Mouse (Mus musculus) G1E (cell line): ENCODE data around the gene Psme2.

Experiments
- CTCF ChIP-seq: IDR thresholded peaks from 2 replicates; pipeline ENCODE4 v1.5.1; 2012; ENCODE audit warnings: low read depth, low read length, inconsistent platforms, mixed read lengths
- GATA1 ChIP-seq: IDR thresholded peaks from 2 replicates; pipeline ENCODE4 v1.6.1; 2012; ENCODE audit warnings: borderline replicate concordance, low read length, inconsistent platforms, mixed read lengths
- GATA2 ChIP-seq: IDR thresholded peaks from 2 replicates; pipeline ENCODE4 v1.6.1; 2012; ENCODE audit warnings: low read depth, low read length, inconsistent platforms, borderline replicate concordance
- POLR2AphosphoS5 ChIP-seq: IDR thresholded peaks from 2 replicates; pipeline ENCODE4 v1.6.1; 2012; ENCODE audit warnings: low read depth, low read length, inconsistent platforms; ENCODE audit not compliant: insufficient replicate concordance
- TAL1 ChIP-seq: conservative IDR thresholded peaks from 2 replicates; pipeline ENCODE4 v1.6.1; 2012; ENCODE audit warnings: low read depth, low read length, inconsistent platforms, mixed read lengths

GRCm38 (mm10) chr14:55590748-55591330 is at the start of gene Psme2:
- TF ChIP-seq CTCF (no peak), TAL1 (no peak), GATA1 (no peak), POLR2AphosphoS5 (no peak), GATA2 (no peak)
